Mouse (Mus musculus) forebrain, embryonic 12.5 days (tissue): ENCODE data around the gene Zscan29. TPM values are rescaled to one million over a fixed set of nuclear protein-coding genes. Genes with fewer than 3 reads are reported as not detected.

ENCODE experiments used
- ATAC-seq: fragments of 200-750 bp; cut with Nextera tagmentation; 2 replicates; pipeline ENCODE4 v1.8.0; 2017; ENCODE audit warnings: moderate TSS enrichment; ENCODE audit not compliant: low FRiP score
- H3K27ac ChIP-seq: fragments of 300-500 bp; sonication (generic); 2 replicates; pipeline ENCODE4 v1.5.1; 2016; ENCODE audit warnings: mild to moderate bottlenecking
- H3K27me3 ChIP-seq: fragments of 300-500 bp; sonication (generic); 2 replicates; pipeline ENCODE4 v1.6.1; 2016; ENCODE audit warnings: mild to moderate bottlenecking
- H3K36me3 ChIP-seq: fragments of 300-500 bp; sonication (generic); replicated peaks from 2 replicates; pipeline ENCODE4 v1.6.1; 2016; ENCODE audit warnings: mild to moderate bottlenecking
- H3K4me1 ChIP-seq: fragments of 300-500 bp; sonication (generic); 2 replicates; pipeline ENCODE4 v1.6.1; 2016
- H3K4me2 ChIP-seq: fragments of 300-500 bp; sonication (generic); 2 replicates; pipeline ENCODE4 v1.6.1; 2016; ENCODE audit warnings: mild to moderate bottlenecking, moderate library complexity
- H3K4me3 ChIP-seq: fragments of 300-500 bp; sonication (generic); replicated peaks from 2 replicates; pipeline ENCODE4 v1.5.1; 2016; ENCODE audit warnings: mild to moderate bottlenecking
- H3K9ac ChIP-seq: fragments of 300-500 bp; sonication (generic); 2 replicates; pipeline ENCODE4 v1.6.1; 2016; ENCODE audit warnings: mild to moderate bottlenecking
- H3K9me3 ChIP-seq: fragments of 300-500 bp; sonication (generic); 2 replicates; pipeline ENCODE4 v1.6.1; 2016
- WGBS: fragments of 180-500 bp; shearing (Covaris S2); methylation state at CpG from one replicate; pipeline ENCODE4 v1.1.7; 2016; 5-methylcytosine and 5-hydroxymethylcytosine counted together
- polyA plus RNA-seq: library from polyadenylated mRNA; unstranded; fragments of >200 nt; fragmentation: Nextera tagmentation; extraction: Ambion mirVana; gene quantifications from 2 replicates; pipeline ENCODE4 v1.2.1, GENCODE M21; 2016

Gene Zscan29
- 14.4 and 16.2 TPM in 2 replicates for polyA plus RNA-seq

- peak within 1 kb of the TSS; percentile 92 for H3K4me3 ChIP-seq
- H3K36me3 ChIP-seq = peaks cover 30% of the 10 kb centered on the region
- no peaks in the 10 kb centered on the region for H3K27me3 ChIP-seq
- peak within 1 kb of the TSS; percentile 89 for H3K27ac ChIP-seq
- under 1% methylated on average over 66 of the region's 66 CpGs for WGBS
- H3K4me1 ChIP-seq = peaks cover 30% of the 10 kb centered on the region
- peak within 1 kb of the TSS; percentile 67 for H3K4me2 ChIP-seq
- ATAC-seq = peak; percentile 97
- H3K9ac ChIP-seq = peak within 1 kb of the TSS; percentile 90
- H3K9me3 ChIP-seq = no peaks in the 10 kb centered on the region
These were observed at the start of gene Zscan29 for GRCm38 (mm10) chr2:121170980-121171742. Gene Zscan29, minus strand, starts transcription at chr2:121171125.

- H3K4me3 ChIP-seq = no peak overlapping the region
- no peak for ATAC-seq
- peaks cover 81% of the 10 kb centered on the region for H3K36me3 ChIP-seq
- no peaks in the 10 kb centered on the region for H3K4me1 ChIP-seq
- no peaks in the 10 kb centered on the region for H3K27me3 ChIP-seq
- H3K9ac ChIP-seq = no peak overlapping the region
- no peak overlapping the region for H3K4me2 ChIP-seq
- no peaks in the 10 kb centered on the region for H3K9me3 ChIP-seq
- no peak overlapping the region for H3K27ac ChIP-seq
These were observed 49.1 kb upstream of the Zscan29 start for GRCm38 (mm10) chr2:121219994-121220393.

- no peaks in the 10 kb centered on the region for H3K27me3 ChIP-seq
- no peaks in the 10 kb centered on the region for H3K9me3 ChIP-seq
- no peak overlapping the region for H3K4me3 ChIP-seq
- no peak overlapping the region for H3K27ac ChIP-seq
- no peak overlapping the region for H3K9ac ChIP-seq
- no peak for ATAC-seq
- H3K36me3 ChIP-seq = peaks cover 81% of the 10 kb centered on the region
- H3K4me2 ChIP-seq = no peak overlapping the region
- no peaks in the 10 kb centered on the region for H3K4me1 ChIP-seq
These were observed 48.3 kb upstream of the Zscan29 start for GRCm38 (mm10) chr2:121219177-121219576.

GRCm38 (mm10) chr2:121214491-121214890, 43.6 kb upstream of the Zscan29 start:
- no peaks in the 10 kb centered on the region for H3K9me3 ChIP-seq
- ATAC-seq = no peak
- WGBS = 93% methylated on average over 3 of the region's 3 CpGs
- no peak overlapping the region for H3K4me3 ChIP-seq
- peaks cover 83% of the 10 kb centered on the region for H3K36me3 ChIP-seq
- H3K4me2 ChIP-seq = no peak overlapping the region
- no peaks in the 10 kb centered on the region for H3K27me3 ChIP-seq
- H3K27ac ChIP-seq = no peak overlapping the region
- H3K4me1 ChIP-seq = no peaks in the 10 kb centered on the region
- H3K9ac ChIP-seq = no peak overlapping the region

- Histone ChIP-seq H3K9me3 (no peaks in the 10 kb centered on the region), H3K4me1 (no peaks in the 10 kb centered on the region), H3K4me2 (no peak overlapping the region), H3K9ac (no peak overlapping the region), H3K36me3 (peaks cover 97% of the 10 kb centered on the region), H3K4me3 (no peak overlapping the region), H3K27me3 (no peaks in the 10 kb centered on the region), H3K27ac (no peak overlapping the region)
- WGBS = 96% methylated on average over 3 of the region's 3 CpGs
- no peak for ATAC-seq
These were observed 35.6 kb upstream of the Zscan29 start for GRCm38 (mm10) chr2:121206541-121206940.

- no peak for ATAC-seq
These were observed 33.4 kb upstream of the Zscan29 start for GRCm38 (mm10) chr2:121204276-121204675.

GRCm38 (mm10) chr2:121195466-121195865, 24.5 kb upstream of the Zscan29 start:
- Histone ChIP-seq H3K4me3 (no peak overlapping the region), H3K9me3 (no peaks in the 10 kb centered on the region), H3K27ac (no peak overlapping the region), H3K36me3 (peaks cover 99% of the 10 kb centered on the region), H3K4me1 (no peaks in the 10 kb centered on the region), H3K9ac (no peak overlapping the region), H3K4me2 (no peak overlapping the region), H3K27me3 (no peaks in the 10 kb centered on the region)
- no peak for ATAC-seq
- 95% methylated on average over 9 of the region's 9 CpGs for WGBS

More at GRCm38 (mm10) chr2:121204276-121204675, 33.4 kb upstream of the Zscan29 start:
- Histone ChIP-seq H3K4me1 (no peaks in the 10 kb centered on the region), H3K9ac (no peak overlapping the region), H3K4me2 (no peak overlapping the region), H3K9me3 (no peaks in the 10 kb centered on the region), H3K27me3 (no peaks in the 10 kb centered on the region), H3K27ac (no peak overlapping the region), H3K4me3 (no peak overlapping the region), H3K36me3 (peaks cover 98% of the 10 kb centered on the region)
- 94% methylated on average over 17 of the region's 17 CpGs for WGBS

- Histone ChIP-seq H3K4me1 (no peaks in the 10 kb centered on the region), H3K27ac (no peak overlapping the region), H3K36me3 (peaks cover 86% of the 10 kb centered on the region), H3K4me3 (no peak overlapping the region), H3K9me3 (no peaks in the 10 kb centered on the region), H3K9ac (no peak overlapping the region), H3K4me2 (no peak overlapping the region), H3K27me3 (no peaks in the 10 kb centered on the region)
- 83% methylated on average over 1 of the region's 1 CpGs for WGBS
- no peak for ATAC-seq
These were observed 17.6 kb upstream of the Zscan29 start for GRCm38 (mm10) chr2:121188530-121188929.

- WGBS = 94% methylated on average over 7 of the region's 7 CpGs
- no peak overlapping the region for H3K27ac ChIP-seq
- no peak for ATAC-seq
- H3K9ac ChIP-seq = no peak overlapping the region
- H3K27me3 ChIP-seq = no peaks in the 10 kb centered on the region
- peaks cover 72% of the 10 kb centered on the region for H3K36me3 ChIP-seq
- H3K4me3 ChIP-seq = no peak overlapping the region
- H3K4me2 ChIP-seq = no peak overlapping the region
- no peaks in the 10 kb centered on the region for H3K4me1 ChIP-seq
- H3K9me3 ChIP-seq = no peaks in the 10 kb centered on the region
These were observed 13.2 kb upstream of the Zscan29 start for GRCm38 (mm10) chr2:121184142-121184541.

- H3K9me3 ChIP-seq = no peaks in the 10 kb centered on the region
- H3K4me1 ChIP-seq = no peaks in the 10 kb centered on the region
- H3K36me3 ChIP-seq = peaks cover 72% of the 10 kb centered on the region
- no peaks in the 10 kb centered on the region for H3K27me3 ChIP-seq
- H3K27ac ChIP-seq = no peak overlapping the region
- H3K9ac ChIP-seq = no peak overlapping the region
- 93% methylated on average over 5 of the region's 5 CpGs for WGBS
- no peak overlapping the region for H3K4me2 ChIP-seq
- no peak for ATAC-seq
- H3K4me3 ChIP-seq = no peak overlapping the region
These were observed 12.5 kb upstream of the Zscan29 start for GRCm38 (mm10) chr2:121183431-121183830.

GRCm38 (mm10) chr2:121178828-121179479, 8.0 kb upstream of the Zscan29 start:
- 91% methylated on average over 3 of the region's 3 CpGs for WGBS
- no peak overlapping the region for H3K9ac ChIP-seq
- H3K4me2 ChIP-seq = no peak overlapping the region
- ATAC-seq = no peak
- H3K9me3 ChIP-seq = no peaks in the 10 kb centered on the region
- no peak overlapping the region for H3K27ac ChIP-seq
- H3K4me1 ChIP-seq = no peaks in the 10 kb centered on the region
- no peak overlapping the region for H3K4me3 ChIP-seq
- H3K27me3 ChIP-seq = no peaks in the 10 kb centered on the region
- peaks cover 76% of the 10 kb centered on the region for H3K36me3 ChIP-seq

- Histone ChIP-seq H3K27ac (peak within 1 kb of the TSS; percentile 89), H3K36me3 (peaks cover 33% of the 10 kb centered on the region), H3K9me3 (no peaks in the 10 kb centered on the region), H3K4me2 (peak within 1 kb of the TSS; percentile 67), H3K4me1 (peaks cover 30% of the 10 kb centered on the region), H3K9ac (peak within 1 kb of the TSS; percentile 90), H3K27me3 (no peaks in the 10 kb centered on the region), H3K4me3 (peak within 1 kb of the TSS; percentile 92)
- peak; percentile 5; the same call in 1 of the 2 replicates for ATAC-seq
- 0% methylated on average over 38 of the region's 38 CpGs for WGBS
These were observed 399 bp downstream of the Zscan29 start, which contains the start of gene Tubgcp4 for GRCm38 (mm10) chr2:121170481-121170971. Gene Tubgcp4, plus strand, starts transcription at chr2:121170654.
